Mouse (Mus musculus) MEL-GATA-1-ER (cell line): ENCODE results near the gene Fgf11.

ENCODE experiments used
- DNase-seq: peaks from one replicate; pipeline ENCODE4 v3.0.0-alpha.2; 2012; ENCODE audit warnings: low read depth; ENCODE audit errors: extremely low read depth

The Fgf11 gene

DNA sequence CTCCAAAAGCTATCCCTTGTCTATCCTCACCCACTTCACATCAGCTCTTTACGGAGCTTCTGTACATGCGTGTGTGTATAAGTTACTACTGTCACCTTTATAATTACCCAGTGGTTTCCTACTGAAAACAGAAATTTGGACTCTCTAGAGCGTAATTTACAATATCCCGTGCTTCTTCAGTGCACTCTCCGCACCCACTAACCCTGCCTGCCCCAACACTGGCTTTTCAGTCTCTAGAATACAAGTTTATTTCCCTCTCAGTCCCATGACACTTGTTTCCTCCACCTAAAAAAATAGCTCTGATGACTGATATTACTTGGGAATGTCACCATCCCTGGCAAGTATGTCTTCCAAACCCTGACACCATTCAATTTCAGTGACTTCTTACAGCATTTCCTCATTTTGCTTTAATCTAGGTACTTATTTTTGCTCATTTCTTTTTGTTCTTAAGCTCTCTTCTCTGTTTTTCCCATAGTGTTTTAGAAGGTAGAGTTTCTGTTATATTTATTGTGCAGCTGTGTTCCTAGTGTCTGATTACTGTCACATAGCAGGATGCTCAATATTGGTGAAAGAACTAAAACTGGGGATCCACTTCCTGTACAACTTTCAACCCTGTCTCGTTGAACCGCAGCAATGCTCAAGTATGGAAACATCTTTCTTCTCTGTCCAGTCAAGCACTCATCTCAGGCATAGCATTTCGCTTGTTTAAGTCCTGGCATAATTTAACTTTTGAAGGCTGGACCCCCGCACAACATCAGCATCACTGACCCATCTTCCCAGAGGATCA, 44.2 kb downstream of the Fgf11 start:
- no peak for DNase-seq

DNA sequence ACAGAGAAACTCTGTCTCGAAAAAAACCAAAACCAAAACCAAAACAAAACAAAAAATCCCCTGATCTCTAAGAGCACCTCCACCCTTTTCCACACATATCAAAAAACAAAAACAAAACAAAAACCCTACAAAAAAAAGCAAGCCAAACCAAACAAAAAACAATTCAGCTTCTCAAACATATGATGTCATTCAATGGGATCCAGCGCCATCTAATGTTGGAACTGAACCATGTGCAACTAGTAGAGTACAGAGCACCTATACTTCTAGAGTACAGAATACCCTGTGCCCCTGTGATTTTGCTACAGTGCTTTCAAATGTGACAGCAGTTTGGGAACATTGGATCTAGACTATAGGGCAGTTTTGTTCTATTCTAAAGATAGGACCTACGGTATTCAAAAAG, 47.0 kb downstream of the Fgf11 start:
- peak; percentile 57 for DNase-seq

DNA sequence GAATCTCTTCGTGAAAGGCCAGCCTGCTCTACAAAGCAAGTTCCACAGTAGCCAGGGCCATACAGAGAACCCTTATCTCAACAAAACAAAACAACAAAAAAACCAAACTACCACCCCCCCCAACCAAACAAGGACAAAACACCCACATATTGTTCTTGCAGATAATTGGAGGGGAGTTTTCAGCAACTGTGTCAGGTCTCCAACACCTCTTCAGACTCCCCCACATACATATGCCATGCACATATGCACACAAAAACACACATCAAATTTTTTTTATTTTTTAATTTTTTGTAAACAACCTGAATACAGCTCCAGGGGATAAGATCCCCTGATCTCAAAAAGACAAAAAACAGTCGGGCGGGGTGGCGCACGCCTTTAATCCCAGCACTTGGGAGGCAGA, 47.4 kb downstream of the Fgf11 start:
- no peak for DNase-seq

DNA sequence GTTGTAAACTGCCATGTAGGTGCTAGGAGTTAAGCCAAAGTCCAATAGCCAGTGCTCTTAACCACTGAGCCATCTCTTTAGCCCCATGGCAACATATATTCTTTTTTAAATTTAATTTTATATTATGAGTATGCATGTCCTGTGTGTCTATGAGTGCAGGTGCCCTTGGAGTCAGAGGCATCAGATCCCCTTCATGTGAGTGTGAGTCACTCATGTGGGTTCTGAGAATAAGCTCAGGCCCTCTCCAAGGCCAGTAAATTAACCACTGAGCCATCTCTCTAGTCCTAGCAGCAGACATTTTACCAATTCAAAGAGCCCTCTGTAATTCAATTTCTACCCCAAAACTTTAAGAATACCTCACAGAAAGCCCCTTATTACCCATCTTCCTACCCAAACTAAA, 49.0 kb downstream of the Fgf11 start:
- DNase-seq: no peak

DNA sequence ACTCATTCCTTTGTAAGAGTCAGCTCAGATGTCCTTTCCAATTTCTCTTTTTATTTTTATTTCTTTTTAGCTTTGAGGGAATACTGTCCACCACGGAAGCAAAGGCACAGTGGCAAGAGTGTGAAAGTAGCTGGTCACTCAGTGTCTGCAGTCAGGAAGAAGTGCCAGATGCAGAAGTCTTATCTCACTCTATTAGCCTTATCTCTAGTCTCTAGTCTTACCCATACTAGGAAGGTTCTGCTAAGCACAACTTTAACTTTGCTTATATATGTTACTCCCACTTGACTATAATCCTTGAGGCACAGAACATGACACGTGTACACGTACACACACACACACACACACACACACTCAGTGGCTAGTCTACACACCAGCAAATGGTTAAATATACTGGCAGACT, 50.0 kb downstream of the Fgf11 start:
- no peak for DNase-seq
